Mouse (Mus musculus) spleen, adult 2 months (tissue): ENCODE data around the gene Btbd16. TPM values are rescaled to one million over a fixed set of nuclear protein-coding genes. Genes with fewer than 3 reads are reported as not detected.

ENCODE experiments used
- DNase-seq, 2 experiments: peaks; one replicate each; pipeline versions ENCODE4 v3.0.0 to v3.0.0-alpha.2; 2012 to 2021; ENCODE audit warnings: low spot score in 2 of 2, low read depth in 1 of 2
- H3K27ac ChIP-seq: fragments of 200-500 bp; 2 replicates; pipeline ENCODE4 v1.5.1; 2012; ENCODE audit warnings: low read length, inconsistent platforms; ENCODE audit not compliant: insufficient read depth
- H3K27me3 ChIP-seq: fragments of 200-500 bp; 2 replicates; pipeline ENCODE4 v1.6.1; 2012; ENCODE audit warnings: mild to moderate bottlenecking, moderate library complexity, low read length, inconsistent platforms; ENCODE audit not compliant: control insufficient read depth, insufficient read depth
- H3K36me3 ChIP-seq: fragments of 200-500 bp; 2 replicates; pipeline ENCODE4 v1.6.1; 2012; ENCODE audit warnings: mild to moderate bottlenecking, low read length, inconsistent platforms; ENCODE audit not compliant: control insufficient read depth, insufficient read depth
- H3K4me1 ChIP-seq: fragments of 200-500 bp; 2 replicates; pipeline ENCODE4 v1.6.1; 2011; ENCODE audit warnings: inconsistent platforms; ENCODE audit not compliant: control insufficient read depth, insufficient read depth, insufficient read length
- H3K4me3 ChIP-seq: fragments of 200-500 bp; 2 replicates; pipeline ENCODE4 v1.5.1; 2011; ENCODE audit warnings: mild to moderate bottlenecking, inconsistent platforms; ENCODE audit not compliant: insufficient read depth, insufficient read length; ENCODE audit errors: extremely low read depth
- CTCF ChIP-seq: fragments of 200-500 bp; IDR thresholded peaks from 2 replicates; pipeline ENCODE4 v1.5.1; 2011; ENCODE audit warnings: mild to moderate bottlenecking, inconsistent platforms; ENCODE audit not compliant: insufficient read depth, insufficient read length, insufficient replicate concordance; ENCODE audit errors: extremely low read depth
- POLR2A ChIP-seq: fragments of 200-500 bp; IDR thresholded peaks from 2 replicates; pipeline ENCODE4 v1.6.1; 2011; ENCODE audit warnings: low read depth, low read length, inconsistent platforms
- WGBS: fragments of 180-500 bp; shearing (Covaris S2); methylation state at CpG from one replicate; pipeline ENCODE4 v1.1.7; 2018; 5-methylcytosine and 5-hydroxymethylcytosine counted together
- polyA plus RNA-seq: library from polyadenylated mRNA; depleted of rRNA; stranded (reverse); fragments of >200 nt; gene quantifications from 2 replicates; pipeline ENCODE4 v1.2.3, GENCODE M21; 2012

Gene Btbd16
- polyA plus RNA-seq, 1 experiment = 0.20 TPM

- Histone ChIP-seq H3K36me3 (no peaks in the 10 kb centered on the region), H3K27ac (peak overlapping the region; percentile 65), H3K4me3 (no peak overlapping the region), H3K4me1 (peaks cover 15% of the 10 kb centered on the region; the same call in 1 of the 2 replicates), H3K27me3 (no peaks in the 10 kb centered on the region)
- no peak for TF ChIP-seq CTCF
- no peak for TF ChIP-seq POLR2A
- WGBS = 39% methylated on average over 4 of the region's 4 CpGs
- no peak for DNase-seq
These were observed 26.8 kb downstream of the Btbd16 start for GRCm38 (mm10) chr7:130800681-130801080.

DNA sequence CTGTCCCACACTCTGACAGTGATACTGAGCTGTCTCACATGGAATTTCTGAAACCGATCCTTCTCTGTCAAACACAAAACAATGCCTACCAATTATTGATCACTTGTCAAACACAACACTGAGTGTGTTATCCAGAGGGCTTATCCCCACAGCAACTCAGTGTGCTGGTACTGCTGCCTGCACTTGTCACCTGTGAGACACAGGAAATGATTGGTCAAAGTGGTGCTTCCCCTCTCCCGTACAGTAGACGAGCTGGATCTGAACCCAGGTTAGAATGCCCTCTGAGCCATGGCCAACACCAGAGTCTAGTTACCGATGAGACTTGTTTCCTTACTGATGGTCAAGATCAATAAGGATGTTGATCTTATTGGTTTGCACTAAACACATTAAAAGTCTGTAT is 27.9 kb downstream of the Btbd16 start:
- TF ChIP-seq POLR2A = no peak
- no peak for TF ChIP-seq CTCF
- H3K27me3 ChIP-seq = no peaks in the 10 kb centered on the region
- H3K4me3 ChIP-seq = no peak overlapping the region
- H3K36me3 ChIP-seq = no peaks in the 10 kb centered on the region
- H3K27ac ChIP-seq = no peak overlapping the region
- 43% methylated on average over 4 of the region's 4 CpGs for WGBS
- peaks cover 15% of the 10 kb centered on the region; the same call in 1 of the 2 replicates for H3K4me1 ChIP-seq
- no peak for DNase-seq

GRCm38 (mm10) chr7:130803251-130803825 is 29.5 kb downstream of the Btbd16 start:
- H3K36me3 ChIP-seq = no peaks in the 10 kb centered on the region
- no peak overlapping the region for H3K27ac ChIP-seq
- TF ChIP-seq CTCF = no peak
- no peak for TF ChIP-seq POLR2A
- WGBS = 94% methylated on average over 8 of the region's 8 CpGs
- peaks cover 15% of the 10 kb centered on the region; the same call in 1 of the 2 replicates for H3K4me1 ChIP-seq
- no peaks in the 10 kb centered on the region for H3K27me3 ChIP-seq
- DNase-seq = no peak
- no peak overlapping the region for H3K4me3 ChIP-seq

- TF ChIP-seq POLR2A (no peak), CTCF (no peak)
- peaks cover 15% of the 10 kb centered on the region; the same call in 1 of the 2 replicates for H3K4me1 ChIP-seq
- H3K27me3 ChIP-seq = no peaks in the 10 kb centered on the region
- H3K36me3 ChIP-seq = no peaks in the 10 kb centered on the region
- no peak overlapping the region for H3K27ac ChIP-seq
- no peak for DNase-seq
- no peak overlapping the region for H3K4me3 ChIP-seq
- 87% methylated on average over 5 of the region's 5 CpGs for WGBS
These were observed 31.1 kb downstream of the Btbd16 start for GRCm38 (mm10) chr7:130804991-130805390.

DNA sequence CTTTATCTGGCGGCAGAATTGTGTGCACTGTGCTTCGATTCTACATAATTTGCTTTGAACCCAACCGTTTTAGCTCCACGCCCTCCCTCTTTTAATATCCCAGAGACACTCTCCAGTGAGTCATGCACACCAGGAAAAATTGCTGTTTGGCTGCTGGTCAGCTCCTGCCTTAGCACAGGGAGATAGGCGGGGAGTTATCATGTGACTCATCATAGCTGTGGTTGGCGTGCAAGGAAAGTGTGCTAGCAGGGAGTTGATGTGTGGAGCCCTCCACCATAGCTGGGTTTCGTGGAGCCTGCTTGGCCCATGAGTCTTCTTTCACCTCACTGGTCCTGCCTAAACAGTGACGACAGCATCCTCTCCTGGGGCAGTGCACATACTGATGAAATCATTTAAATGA is 33.9 kb downstream of the Btbd16 start:
- Histone ChIP-seq H3K27ac (no peak overlapping the region), H3K36me3 (no peaks in the 10 kb centered on the region), H3K4me1 (no peaks in the 10 kb centered on the region), H3K27me3 (no peaks in the 10 kb centered on the region), H3K4me3 (no peak overlapping the region)
- 79% methylated on average over 8 of the region's 8 CpGs for WGBS
- no peak for TF ChIP-seq POLR2A
- no peak for TF ChIP-seq CTCF
- no peak for DNase-seq

GRCm38 (mm10) chr7:130808694-130809093 is 34.8 kb downstream of the Btbd16 start:
- no peak for DNase-seq
- Histone ChIP-seq H3K27ac (no peak overlapping the region), H3K27me3 (no peaks in the 10 kb centered on the region), H3K4me1 (no peaks in the 10 kb centered on the region), H3K36me3 (no peaks in the 10 kb centered on the region), H3K4me3 (no peak overlapping the region)
- no peak for TF ChIP-seq POLR2A
- WGBS = 70% methylated on average over 6 of the region's 6 CpGs

DNA sequence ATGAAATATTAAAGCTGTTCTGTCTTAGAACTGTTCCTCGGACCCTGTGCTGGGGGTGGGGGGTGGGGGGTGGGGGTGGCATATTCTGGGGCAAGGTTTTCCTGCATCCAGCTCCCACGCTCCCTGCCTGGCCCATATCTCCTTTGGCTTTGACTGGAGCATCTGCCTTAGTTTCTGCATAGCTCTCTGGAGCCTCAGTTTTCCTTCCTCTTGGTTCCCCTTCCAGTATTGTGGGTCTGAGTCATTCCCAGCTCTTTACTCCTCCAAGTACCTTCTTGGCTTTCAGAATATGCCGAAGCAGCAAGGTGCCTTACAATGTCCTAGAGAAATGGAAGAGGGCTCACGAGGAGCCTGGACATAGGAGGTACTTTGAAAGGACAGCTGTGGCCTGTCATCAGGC is 36.4 kb downstream of the Btbd16 start:
- 84% methylated on average over 4 of the region's 4 CpGs for WGBS

More for the DNA sequence above, 36.4 kb downstream of the Btbd16 start:
- TF ChIP-seq POLR2A (no peak), CTCF (no peak)
- no peaks in the 10 kb centered on the region for H3K4me1 ChIP-seq
- H3K27ac ChIP-seq = no peak overlapping the region
- H3K4me3 ChIP-seq = no peak overlapping the region
- H3K36me3 ChIP-seq = no peaks in the 10 kb centered on the region
- no peak for DNase-seq
- H3K27me3 ChIP-seq = no peaks in the 10 kb centered on the region
